Mouse (Mus musculus) bone marrow, adult 2 months (tissue): ENCODE measurements around the gene Abcf3.

Experiments
- CTCF ChIP-seq: fragments of 200-500 bp; IDR thresholded peaks from 2 replicates; pipeline ENCODE4 v1.5.1; 2011; ENCODE audit warnings: low read length, control low read depth; ENCODE audit not compliant: control insufficient read depth, insufficient read depth
- POLR2A ChIP-seq: fragments of 200-500 bp; IDR thresholded peaks from 2 replicates; pipeline ENCODE4 v1.6.1; 2011; ENCODE audit warnings: low read depth, mild to moderate bottlenecking, control low read depth, low read length, borderline replicate concordance; ENCODE audit not compliant: control insufficient read depth

DNA sequence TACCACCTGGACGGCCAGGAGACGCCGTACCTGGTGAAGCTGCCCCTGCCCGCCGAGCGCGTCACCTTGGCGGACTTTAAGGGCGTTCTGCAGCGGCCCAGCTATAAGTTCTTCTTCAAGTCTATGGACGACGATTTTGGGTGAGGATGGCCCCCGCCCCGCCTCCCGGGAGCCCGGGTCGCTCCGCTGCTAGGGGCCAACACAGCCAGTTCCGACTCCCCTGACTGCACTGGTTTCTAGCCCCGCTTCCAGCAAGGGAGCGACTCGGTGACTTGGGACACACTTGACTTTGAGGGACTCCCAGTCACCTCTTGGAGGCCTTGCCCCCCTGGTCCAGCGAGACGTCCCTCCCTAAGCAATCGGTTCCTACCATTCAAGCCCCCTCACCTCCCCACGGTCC, 31.2 kb upstream of the Abcf3 start:
- TF ChIP-seq CTCF: no peak
- TF ChIP-seq POLR2A: no peak
